Mouse (Mus musculus): Measurements from ENCODE around the gene Tex2.

- no peak for TF ChIP-seq CTCF (IDR thresholded peaks at IDR 0.05; ENCODE audit: low read depth, low read length)
- TF ChIP-seq POLR2A (IDR thresholded peaks at IDR 0.05; ENCODE audit: borderline replicate concordance, low read depth, low read length): no peak
Observed at GRCm38 (mm10) chr11:106536253-106536912, 76.8 kb downstream of the Tex2 start.
